Mouse (Mus musculus) gastrocnemius, adult 8-10 months (tissue): ENCODE measurements around the gene Rmnd5a. TPM values are rescaled to one million over a fixed set of nuclear protein-coding genes. Genes with fewer than 3 reads are reported as not detected.
"Not testable (repeated sequence)": the region's sequence is repeated elsewhere in the genome, so short reads cannot be mapped to it uniquely, and the experiment has no call there.

Source experiments
- DNase-seq, 2 experiments: peaks; one replicate each; pipeline ENCODE4 v3.0.0; 2022; ENCODE audit warnings: low spot score in 2 of 2
- total RNA-seq, 4 experiments: library from RNA; stranded (reverse); gene quantifications; 2 replicates each; pipeline ENCODE4 v1.2.4; 2022

The Rmnd5a gene
- 100 to 1,000 TPM; 137 to 183 (median 144) TPM for total RNA-seq

DNA sequence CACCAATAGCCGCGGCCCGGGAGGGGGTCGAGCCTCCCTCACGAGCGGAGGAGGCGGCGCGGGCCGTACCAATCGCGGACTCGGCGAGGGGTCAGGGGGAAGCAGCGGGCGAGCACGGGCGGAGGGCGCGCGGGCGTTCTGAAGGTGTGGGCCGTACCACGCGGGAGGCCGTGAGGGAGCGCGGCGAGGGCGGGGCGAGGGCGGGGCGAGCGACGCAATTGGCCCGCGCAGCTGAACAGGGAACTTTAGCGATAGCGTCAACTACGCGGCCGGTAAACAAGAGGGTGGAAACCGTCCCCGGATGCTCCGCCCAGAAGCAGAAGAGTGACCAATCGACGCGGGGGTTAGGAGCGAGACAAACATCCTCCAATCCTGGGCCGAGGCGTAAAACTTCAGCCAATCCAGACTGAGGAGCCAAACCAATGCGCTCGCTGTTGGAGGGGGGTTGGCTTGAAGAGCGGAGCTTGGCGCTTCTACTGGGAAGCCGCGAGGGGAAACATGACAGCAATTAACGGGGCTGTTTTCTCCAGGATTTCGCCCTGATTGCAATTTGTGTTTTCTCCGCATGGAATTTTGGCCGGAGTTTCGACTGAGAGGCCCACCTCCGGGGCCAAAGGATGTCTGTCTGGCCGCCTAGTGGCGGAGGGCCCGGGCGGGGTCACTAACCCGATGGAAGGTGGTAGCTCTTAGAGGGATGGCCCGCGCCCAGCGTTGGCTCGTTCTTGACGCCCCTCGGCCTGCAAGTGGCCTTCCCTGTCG lies at the start of gene Rmnd5a:
TSS of gene Rmnd5a (minus strand) at position 146 of the 759 bp plus-strand sequence.
- peak; percentile 97 for DNase-seq

DNA sequence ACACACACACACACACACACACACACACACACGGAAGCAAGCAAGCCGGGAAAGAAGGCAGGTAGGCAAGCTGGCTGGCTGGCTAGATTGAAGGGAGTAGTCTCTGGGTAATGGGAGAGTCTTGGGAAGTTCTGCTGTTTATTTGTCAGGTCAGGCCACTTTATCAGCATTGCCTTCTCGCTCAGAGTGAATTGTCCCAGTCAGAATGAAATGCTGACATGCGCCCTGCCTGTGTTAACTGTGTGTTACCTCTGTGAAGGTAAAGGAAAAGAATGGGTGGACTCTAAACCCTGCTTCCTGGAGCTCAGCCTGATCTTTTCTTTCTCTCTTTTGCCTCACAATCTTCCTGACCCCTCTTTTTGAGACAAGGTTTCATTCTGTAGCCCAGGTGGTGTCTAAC lies 47.5 kb upstream of the Rmnd5a start:
- no peak for DNase-seq

DNA sequence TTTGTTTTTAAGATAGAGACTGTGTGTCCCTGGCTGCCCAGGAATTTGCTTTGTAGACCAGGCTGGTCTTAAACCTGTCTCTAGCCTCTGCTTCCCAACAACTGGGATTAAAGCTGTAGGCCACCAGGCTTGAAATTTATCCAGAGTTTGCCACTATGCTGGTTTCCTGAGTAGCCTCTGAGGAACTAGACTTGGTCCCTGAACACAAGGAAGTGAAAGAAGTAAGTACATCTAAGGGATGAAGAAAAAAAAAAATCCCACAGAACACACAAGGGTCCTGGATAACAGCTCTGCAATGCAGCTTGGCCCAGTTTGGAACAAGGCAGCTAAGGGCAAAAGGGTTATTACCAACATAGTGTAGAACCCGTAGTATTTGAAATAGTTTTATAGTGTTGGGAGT lies 46.4 kb upstream of the Rmnd5a start:
- no peak for DNase-seq

DNA sequence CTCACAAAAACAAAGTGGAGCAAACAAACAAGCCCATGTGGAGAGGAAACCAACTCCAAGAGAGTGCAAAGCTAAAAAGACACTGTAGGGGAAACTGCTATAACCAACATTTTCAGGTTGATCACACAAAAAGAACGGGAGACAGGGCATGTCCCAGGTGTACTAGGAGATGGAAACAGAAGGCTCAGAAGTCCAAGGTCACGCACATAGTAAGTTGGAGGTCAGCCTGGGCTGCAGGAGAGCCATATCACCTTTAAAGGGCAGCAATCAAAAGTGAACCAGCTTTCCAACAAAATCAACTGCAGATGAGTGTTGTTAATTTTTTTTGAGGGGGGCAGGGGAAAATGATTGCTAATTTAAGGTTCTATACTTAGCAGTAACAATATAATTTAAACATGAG lies 45.8 kb upstream of the Rmnd5a start:
- DNase-seq: no peak

DNA sequence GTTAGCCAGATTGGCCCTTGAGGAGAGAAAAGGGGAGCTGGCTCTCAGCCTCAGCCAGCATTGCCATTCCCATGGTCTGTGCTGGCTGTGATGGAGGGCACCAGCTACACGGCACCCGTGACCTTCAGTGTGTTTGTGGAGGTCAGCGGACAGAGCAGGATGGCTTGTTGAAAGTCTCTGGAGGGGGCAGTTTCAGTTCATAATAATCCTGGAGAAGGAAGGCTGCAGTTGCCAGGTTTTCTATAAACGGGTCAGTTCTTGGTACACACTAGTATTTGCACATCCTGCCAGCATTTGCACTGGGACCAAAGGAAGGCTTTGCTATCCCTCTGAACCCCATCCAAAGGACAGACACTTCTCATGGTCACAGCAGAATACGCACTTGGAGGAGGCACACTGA lies 44.8 kb upstream of the Rmnd5a start:
- no peak for DNase-seq

DNA sequence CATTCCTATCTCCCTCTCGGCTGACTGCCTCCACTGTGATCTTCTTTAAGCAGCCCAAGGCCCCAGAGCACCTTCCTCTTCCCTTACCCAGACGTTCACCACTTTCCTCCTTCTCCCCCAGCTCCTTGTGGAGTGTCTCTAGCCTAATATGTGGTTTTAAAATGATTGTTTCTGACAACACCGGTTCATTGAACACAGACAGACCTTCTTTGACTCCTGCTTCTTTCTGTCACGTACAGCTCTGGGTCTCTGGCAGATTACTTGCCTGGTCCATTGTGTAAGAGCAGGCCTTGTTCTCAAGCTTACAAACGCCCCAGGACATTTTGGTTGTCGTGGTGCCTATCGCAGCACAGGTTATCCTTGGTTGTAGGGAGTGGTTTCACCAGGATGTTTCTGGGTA lies 40.7 kb upstream of the Rmnd5a start:
- DNase-seq: no peak

DNA sequence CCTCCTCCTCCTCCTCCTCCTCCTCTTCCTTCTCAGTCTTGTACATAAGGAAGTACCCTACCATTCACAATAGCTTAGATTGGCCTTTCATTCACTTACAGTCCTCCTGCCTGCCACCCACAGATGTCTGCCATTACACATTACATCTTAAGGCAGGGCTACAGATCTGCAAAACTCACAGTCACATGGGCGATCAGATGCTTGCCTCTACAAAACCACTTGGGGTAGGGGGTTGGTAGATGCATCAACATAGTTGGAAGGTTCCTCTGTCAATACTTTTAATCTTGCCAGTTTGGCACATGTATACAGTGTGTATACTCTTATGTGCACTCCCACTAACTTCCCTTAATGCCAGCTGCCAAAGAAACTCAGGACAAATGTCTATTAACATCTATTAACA lies 39.7 kb upstream of the Rmnd5a start:
- DNase-seq: no peak

DNA sequence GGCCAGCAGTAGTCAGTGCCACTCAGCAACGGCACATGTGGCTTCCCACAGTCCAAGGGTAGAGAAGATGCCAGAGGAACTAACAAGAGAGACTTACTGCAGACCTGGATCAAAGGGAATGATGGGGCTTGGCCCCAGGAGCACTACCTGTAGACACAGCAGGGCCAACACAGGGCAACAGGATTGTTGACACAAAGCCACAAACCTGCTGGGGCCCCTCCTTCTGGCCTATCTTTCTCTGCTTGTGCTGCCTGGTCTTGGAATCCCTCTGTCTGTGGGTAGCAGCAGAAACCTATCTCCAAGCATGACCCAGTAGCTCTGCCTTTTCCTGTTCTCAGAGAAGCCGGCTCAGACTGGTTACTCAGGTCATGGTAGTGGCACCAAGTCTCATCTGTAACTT lies 39.2 kb upstream of the Rmnd5a start:
- DNase-seq: not testable (repeated sequence)

DNA sequence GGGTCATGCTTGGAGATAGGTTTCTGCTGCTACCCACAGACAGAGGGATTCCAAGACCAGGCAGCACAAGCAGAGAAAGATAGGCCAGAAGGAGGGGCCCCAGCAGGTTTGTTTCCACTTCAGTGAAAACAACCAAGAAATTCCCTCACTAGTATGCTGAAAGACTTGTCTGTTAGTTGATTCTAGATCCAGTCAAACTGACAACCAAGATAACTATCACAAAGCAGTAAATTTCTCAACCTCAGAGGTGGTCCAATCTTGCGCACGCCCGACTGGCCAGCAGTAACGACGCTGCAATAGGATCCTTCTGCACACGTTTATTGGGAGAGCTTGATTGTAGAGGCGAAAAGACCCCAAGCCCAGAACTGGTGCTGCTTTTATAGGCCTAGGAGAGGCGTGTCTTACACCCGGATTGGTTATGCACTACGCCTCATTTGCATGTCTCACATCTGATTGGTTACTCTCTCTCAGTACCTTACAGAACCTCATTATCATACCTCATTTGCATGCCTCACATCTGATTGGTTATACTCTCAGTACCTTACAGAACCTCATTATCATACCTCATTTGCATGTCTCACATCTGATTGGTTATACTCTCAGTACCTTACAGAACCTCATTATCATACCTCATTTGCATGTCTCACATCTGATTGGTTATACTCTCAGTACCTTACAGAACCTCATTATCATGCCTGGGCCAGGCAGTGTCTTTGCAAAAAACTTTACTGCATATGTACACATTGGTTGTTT lies 38.6 kb upstream of the Rmnd5a start:
- DNase-seq: not testable (repeated sequence)

DNA sequence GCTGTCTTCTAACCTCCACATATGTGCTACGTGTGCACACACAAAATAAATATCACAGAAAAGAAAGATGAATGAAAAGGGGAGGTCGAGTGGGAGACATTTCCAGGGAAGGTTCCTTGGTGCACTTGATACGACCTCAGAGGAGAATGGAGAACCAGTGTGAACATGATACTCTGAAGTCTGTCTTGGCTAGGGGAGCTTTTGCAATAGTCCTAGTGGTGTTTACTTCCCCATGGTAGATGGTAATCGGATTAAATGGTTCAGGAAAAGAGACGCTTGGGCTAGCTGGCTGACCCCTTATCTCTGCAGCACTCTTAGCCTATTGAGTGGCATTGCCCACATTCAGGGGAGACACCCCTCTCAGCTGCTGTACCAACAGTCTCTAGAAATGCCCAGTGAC lies 36.3 kb upstream of the Rmnd5a start:
- no peak for DNase-seq

DNA sequence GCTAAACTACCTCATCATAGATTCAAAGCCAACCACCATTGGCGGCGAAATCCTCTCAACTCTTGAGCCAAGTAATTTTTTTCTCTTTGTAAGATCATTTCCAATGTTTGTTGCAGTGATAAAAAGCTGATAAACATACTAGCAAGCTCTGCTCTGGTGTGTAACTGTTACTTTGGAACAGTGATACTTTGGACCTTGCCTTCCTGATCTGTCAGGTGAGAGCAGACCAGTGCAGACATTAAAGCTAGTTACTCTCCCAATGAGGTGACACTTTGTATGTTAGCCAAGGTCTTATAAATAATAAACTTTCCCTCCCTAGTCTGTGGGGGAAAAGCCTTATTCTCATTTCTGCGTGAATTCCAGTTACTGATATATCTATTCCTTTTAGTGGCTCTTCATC lies 35.2 kb upstream of the Rmnd5a start:
- DNase-seq: no peak

DNA sequence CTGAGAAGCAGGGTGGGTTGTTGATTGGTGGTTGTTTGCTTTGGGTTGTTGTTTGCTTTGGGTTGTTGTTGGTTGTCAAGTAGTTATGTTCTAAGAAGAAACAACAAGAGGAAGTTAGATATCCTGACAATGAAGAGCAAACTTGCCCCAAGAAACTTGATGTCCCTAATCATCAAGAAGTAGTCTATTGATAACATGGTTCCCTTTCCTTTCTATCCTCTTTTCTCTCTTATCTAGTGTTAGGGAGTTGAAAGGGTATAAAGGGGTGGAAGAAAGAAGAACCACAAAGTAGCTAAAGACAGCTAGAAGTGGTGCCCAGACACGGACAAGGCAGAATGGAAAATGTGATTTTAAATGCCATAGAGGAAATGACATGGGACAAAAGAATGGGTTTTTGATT lies 32.3 kb upstream of the Rmnd5a start:
- DNase-seq: no peak

DNA sequence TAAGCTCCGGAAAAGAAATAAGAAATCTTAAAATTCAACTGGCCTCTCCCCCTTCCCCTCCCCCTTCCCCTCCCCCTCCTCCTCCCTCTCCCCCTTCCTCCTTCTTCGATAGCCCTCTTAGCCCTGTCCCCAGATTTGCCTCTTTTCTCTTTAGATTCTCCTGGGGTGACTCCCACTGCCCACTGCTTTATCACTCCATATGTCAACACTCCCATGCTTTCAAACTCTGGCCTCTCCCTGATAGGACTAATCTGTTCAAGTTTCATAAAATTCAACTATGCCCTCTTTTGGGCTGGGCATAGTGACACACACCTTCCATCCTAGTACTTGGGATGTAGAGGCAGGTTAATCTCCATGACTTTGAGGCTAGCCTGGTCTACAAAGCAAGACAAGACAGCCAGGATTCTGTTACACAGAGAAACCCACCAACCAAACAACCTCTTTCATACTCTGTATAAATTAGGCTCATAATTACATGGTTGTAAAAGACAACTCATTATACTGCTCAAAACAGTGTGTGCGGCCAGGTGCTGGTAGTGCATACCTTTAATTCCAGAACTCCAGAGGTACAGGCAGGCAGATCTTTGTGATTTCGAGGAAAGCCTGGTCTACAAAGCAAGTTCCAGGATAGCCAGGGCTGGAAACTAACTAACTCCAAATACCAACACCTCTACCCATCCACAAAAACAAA lies 31.5 kb upstream of the Rmnd5a start:
- DNase-seq: no peak

DNA sequence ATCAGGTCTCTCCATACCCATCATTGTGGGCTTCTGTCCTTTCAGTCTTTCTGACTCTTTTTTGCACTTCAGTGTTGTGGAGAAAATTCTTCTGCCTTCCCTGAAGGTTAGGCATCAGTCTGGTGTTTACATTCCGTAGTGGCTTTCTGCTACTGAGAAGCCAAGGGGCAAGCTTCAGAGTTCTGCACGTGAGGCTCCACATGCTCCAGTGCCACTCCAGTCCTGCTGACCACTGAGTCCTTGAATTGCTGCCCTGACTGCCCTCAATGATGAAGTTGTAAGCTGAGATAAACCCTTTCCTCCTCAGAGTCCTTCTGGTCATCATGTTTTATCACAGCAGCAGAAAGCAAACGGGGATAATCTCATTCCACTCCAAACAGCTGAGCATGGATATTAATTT lies 28.9 kb upstream of the Rmnd5a start:
- DNase-seq: no peak

DNA sequence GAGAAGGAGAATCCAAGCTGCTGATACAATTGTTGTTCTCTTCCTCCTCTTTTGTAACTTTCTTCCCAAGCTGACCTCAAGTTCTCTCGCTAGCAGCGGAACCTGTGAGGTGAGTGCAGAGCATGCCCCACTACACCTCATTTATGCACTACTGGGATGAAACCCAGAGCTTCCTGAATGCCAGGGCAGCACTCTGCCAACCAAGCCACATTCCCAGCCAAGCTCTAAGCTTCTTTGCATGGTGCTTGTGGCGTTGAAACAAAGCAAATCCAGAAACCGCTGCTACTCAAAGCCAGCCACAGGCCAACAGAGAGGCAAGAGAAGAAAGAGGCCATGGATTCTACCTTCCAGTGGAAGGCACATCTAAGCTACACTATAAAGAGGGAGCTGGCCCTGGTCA lies 27.3 kb upstream of the Rmnd5a start:
- DNase-seq: no peak

DNA sequence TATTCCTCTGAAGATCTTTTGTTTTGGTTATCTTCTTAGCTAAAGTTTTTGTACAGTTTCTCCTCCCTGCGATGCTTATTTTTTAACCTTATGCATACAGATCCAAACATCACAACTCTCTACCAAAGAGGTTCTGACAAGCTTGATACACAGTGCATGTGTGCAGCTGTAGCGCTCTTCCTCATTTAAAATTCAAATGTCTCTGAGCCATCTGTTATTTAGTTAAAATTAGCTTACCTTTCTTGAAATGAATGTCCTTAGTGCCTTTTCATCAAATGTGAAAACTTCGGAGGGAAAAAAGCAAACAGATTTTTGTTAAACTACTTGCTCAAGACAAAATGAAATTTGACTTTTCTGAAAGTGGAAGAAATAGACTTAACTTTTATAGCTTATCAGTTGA lies 24.7 kb upstream of the Rmnd5a start:
- DNase-seq: no peak

DNA sequence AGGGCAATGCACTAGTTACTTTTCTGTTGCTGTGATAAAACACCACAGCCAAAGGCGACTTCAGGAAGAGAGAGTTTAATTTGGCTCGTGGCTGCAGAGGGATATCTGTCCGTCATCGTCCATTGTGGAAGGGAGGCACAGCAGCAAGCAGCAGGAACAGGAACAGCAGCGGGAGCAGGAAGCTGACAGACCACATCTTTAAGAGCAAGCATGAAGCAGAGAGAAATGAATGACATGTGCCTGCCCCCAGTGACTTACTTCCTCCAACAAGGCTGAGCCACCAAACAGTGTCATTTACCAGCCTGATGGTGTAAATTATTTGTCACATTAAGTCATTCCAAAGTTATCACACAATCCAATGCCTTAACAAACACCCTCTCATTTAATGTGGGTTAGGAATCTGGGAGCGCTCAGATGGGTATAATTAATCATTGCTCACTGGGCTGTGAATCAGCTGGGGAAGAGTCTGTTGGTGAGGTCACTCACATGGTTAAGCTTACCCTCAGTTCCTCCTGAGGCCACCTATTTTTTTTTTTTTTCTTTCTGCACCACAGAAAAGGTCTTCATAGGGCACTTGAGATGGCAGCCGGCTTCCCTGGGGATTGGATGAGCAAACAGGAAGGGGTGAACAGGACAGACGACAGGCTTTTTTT lies 17.6 kb upstream of the Rmnd5a start:
- DNase-seq: no peak

DNA sequence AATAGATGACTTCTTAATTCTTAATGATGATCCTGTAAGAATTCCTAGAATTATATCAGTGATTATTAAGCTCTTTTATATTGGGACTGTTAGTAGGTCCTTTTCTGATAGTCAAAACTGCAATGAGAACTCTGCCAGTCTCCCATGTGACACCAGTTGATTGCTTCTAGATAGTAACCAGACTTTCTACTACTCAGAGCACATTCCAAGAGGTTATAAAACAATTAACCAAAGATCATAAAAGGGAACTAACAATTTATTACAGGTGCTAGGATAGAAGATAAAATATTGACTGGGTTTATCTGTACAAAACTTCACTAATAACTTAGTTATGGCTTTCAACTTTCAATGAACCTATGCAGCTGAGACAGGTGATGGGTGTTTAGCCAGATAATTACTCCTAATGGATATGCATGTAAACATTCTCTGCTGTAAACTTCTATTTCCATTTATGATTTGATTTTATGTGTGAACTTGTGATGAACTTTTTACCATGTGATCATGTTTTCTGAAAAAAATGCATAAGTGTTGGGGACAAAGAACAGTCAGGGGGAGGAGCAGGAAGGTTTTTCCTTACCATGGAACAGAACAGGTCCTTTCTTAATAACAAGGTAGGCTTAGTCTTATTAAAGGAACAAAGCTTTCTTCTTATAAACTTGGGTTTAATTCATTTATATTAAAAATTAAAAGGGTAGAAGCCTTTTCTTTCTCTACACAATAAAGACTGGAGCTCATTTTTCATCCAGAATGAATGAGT lies 13.7 kb upstream of the Rmnd5a start:
- DNase-seq: not testable (repeated sequence)

DNA sequence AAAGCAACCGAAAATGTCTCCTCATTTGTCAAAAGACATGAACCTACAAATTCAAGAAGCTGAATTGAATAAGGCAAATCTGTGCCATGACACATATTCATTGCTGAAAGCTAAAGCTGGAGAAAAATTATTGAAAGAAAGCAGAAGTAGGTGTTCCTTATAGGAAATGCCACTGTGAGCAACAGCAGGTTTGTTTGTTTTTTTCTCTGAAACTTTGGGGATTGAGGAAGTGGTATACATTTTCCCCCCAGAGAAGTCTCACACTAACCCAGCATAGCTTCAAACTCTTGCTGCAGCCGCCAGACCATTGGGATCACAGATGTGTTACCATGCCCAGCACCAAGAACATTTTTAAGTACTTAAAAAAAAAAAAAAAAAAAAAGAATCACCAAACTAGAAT lies 12.4 kb upstream of the Rmnd5a start:
- no peak for DNase-seq

DNA sequence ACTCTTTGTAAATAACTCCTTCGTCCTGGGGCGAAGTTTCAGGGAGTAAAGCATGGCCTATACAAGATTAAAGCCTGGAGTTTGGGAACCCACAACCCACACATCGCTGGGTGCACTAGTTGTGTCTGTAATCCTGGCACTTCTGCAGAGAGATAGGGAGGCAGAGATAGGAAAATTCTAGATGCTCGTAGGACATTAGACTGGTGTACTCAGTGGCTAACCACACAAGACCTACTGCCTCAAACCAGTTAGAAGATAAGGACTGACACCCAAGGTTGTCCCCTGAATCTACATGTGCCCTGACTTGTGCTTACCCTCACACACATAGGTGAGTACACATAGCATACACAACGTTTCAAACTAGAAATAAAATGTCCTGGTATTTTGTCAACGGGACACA lies 5.1 kb upstream of the Rmnd5a start:
- DNase-seq: no peak

DNA sequence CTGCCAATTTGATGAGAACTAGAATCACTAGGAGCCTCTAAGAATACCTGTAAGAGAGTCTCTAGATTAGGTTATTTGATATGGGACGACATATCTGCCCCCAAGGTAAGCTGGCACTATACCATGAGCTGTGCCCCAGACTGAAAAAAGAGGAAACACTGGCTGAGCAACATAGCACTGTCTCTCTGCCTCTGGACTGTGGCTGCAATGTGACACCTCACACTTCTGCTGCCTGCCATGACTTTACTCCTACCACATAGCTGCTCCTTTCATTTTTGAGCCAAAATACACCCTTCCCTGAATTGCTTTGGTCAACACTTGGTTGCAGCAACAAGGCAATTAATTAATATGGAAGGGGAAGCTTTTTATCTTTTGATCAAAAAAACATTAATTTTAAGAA lies 4.3 kb upstream of the Rmnd5a start:
- DNase-seq: no peak
